Mouse (Mus musculus): ENCODE results near the gene Gm20937. TPM values are rescaled to one million over a fixed set of nuclear protein-coding genes. Genes with fewer than 3 reads are reported as not detected.

Gene Gm20937
- not detected for polyA plus RNA-seq (2015; fragmentation: Illumina TruSeq; extraction: RNeasy Lipid Tissue Mini Kit (QIAGEN cat#74804); ENCODE audit: insufficient read depth, low read depth, low replicate concordance)

DNA sequence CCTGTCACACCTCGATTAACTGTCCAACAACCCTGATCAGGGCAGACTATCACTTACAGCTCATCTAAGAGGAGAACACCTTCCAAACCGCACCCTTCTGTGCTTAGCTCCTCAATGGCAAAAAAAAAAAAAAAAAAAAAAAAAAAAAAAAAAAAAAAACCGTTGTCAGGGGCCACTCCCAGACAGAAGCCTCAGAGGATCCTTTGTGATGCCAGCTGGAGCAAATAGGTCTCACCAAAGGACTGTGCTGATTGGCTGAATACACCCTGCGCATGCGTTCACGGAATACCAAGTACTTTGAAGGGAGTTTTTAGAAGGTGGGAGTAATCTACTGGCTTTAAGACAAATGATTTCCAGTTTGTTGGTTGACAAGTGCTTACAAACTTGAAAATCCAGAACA, at the start of gene Gm20937:
Gene Gm20937, minus strand, starts transcription at position 101 of the 400 bp plus-strand sequence.

Other genes starting within 250 kb of the Gm20937 start
- gene Gm20816, start 243.1 kb upstream of the Gm20937 start, polyA plus RNA-seq (2015; fragmentation: Illumina TruSeq; extraction: RNeasy Lipid Tissue Mini Kit (QIAGEN cat#74804); ENCODE audit: insufficient read depth, low read depth, low replicate concordance), result not detected

All from pancreas, adult 10 weeks (tissue).